Mouse (Mus musculus) heart, adult 8-10 months (tissue): ENCODE data around the gene Slco1c1. TPM values are rescaled to one million over a fixed set of nuclear protein-coding genes. Genes with fewer than 3 reads are reported as not detected.
"Not testable (repeated sequence)": the region's sequence is repeated elsewhere in the genome, so short reads cannot be mapped to it uniquely, and the experiment has no call there.

ENCODE experiments used
- DNase-seq: peaks from one replicate; pipeline ENCODE4 v3.0.0; 2022; ENCODE audit warnings: low spot score
- total RNA-seq, 4 experiments: library from RNA; stranded (reverse); gene quantifications; 2 replicates each; pipeline ENCODE4 v1.2.4; 2022

Gene Slco1c1
- total RNA-seq, 4 experiments from 2014 or later: 0.16 to 0.75 (median 0.27) TPM

DNA sequence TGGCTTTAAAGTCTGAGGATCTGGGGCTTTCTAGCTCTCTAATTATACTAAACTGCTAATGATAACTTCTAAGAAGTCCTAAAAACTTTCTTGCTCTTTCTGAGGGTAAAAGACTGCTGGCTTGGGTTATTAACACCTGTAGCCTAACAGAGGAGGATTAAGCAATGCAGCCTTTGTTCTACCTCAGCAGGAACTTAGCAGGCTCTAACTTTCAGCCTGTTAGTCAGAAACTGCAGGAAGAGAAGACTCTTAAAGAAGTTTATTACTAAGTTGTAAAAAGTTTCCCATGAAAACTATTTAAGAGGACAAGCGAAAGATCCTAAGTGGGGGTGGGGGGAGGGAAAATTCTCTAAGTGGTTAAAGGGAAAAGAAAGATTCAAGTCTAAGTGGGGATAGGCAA, 65.8 kb downstream of the Slco1c1 start:
- no peak for DNase-seq

DNA sequence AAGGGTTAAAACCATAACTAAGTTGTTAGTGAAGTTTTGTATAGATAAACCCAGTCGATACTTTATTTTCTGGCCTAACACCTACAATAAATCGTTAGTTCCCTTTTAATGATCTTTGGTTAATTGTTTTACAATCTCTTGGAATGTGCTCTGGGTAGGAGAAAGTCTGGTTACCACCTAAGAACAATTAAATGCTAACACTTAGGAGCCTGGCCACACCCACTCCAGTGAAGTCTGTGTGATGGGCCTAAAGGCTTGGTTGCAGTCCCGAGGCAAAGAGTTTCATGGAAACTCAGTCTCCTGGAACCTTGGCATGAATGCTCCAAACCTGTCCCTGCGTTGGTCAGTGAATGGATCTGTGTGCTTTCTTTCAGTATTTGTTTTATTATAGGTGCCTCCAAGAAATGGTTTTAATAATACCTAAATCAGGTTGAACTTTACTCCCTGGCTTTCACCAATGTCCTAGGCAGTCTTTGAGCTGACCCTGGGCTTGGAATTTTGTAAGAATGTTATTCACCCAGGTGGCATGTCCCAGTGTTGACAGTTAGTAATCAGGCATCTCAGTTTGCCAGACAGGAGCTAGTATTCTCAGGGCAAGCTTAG, 66.5 kb downstream of the Slco1c1 start:
- DNase-seq: not testable (repeated sequence)

- DNase-seq: no peak
These were observed 71.9 kb downstream of the Slco1c1 start for GRCm38 (mm10) chr6:141596081-141596480.

DNA sequence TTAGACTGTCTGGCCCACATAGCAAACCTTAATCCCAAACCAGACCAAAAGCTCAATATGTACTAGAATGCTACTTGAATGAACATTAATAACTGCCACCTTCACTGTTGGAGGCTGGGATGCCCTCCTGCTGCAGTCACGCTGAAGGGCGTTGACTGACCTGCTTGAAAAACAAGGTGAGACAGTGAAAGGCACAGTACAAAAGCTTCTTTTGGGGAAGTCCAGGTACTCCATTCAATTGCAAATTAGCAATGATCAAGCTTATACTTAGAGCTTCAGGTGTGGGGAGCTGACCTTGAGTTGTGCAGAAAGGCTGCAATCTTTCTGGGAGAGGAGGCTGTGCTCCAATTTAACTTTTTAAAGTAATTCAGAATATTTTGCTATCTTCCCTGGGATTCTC, 72.9 kb downstream of the Slco1c1 start:
- no peak for DNase-seq

DNA sequence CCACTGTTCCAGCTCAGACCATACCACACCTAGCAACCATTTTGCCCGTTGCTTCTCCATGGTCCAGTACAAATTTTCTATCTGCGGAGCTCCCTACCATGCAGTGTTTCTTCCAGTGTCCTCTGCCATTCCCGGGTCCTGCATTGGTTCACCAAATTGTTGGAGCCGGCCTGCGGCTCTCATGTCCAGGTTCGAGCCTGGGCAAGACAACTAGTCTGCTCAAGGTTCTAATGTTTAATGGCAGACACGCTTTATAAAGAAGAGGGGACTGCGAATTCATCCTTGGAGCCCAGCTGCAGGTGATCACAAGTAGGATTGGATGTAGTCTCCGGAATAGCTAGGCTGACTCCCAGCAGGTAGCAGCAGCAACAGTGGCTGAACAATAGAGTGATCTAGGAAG, 76.8 kb downstream of the Slco1c1 start:
- no peak for DNase-seq

GRCm38 (mm10) chr6:141610702-141611260, 86.6 kb downstream of the Slco1c1 start:
- no peak for DNase-seq

GRCm38 (mm10) chr6:141614017-141614416, 89.8 kb downstream of the Slco1c1 start:
- DNase-seq: no peak

DNA sequence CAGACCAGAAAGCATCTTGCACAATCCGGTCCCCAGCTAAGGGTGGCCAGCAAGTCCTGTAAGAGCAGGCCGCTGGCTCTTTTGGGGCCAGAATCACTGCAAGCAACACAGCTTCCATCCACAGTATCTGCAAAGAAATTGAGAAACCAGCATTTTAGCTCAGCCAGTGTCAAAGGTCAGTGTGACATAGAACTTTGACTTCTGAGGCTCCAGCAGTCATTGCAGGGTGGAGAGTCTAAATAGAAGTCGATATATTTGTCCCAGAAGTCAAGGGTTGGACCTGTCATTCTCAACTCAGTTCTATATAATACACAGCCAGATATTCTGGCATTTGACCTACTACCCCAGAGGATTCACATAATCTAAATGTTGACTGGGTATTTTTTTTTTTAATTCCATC, 91.2 kb downstream of the Slco1c1 start:
- no peak for DNase-seq

Other genes with a start within 250 kb of the Slco1c1 start
- gene Slco1b2, start 105.2 kb downstream of the Slco1c1 start, total RNA-seq: not detected
- gene Gm5724, start 249.4 kb downstream of the Slco1c1 start, total RNA-seq: not detected